Mouse (Mus musculus): ENCODE measurements at regions not wholly inside any gene's neighbourhood (a gene's known extent, or its start where the extent isn't known, plus 50 kb on each side); places are given as distances from the start of the nearest gene placed in this dataset.

- WGBS = 12% methylated on average over 3 of the region's 3 CpGs
- Histone ChIP-seq H3K4me1 (ENCODE audit: control insufficient read depth, insufficient read depth) (no peaks in the 10 kb centered on the region), H3K9me3 (replicated peaks; ENCODE audit: control insufficient read depth, low read length) (no peaks in the 10 kb centered on the region), H3K27me3 (ENCODE audit: control insufficient read depth, insufficient read depth, low read length) (no peaks in the 10 kb centered on the region), H3K4me2 (ENCODE audit: low read depth, low read length) (no peak overlapping the region), H3K9ac (replicated peaks; ENCODE audit: low read depth, low read length) (no peak overlapping the region), H3K27ac (ENCODE audit: low read depth) (no peak overlapping the region), H3K4me3 (ENCODE audit: low read depth, low read length) (no peak overlapping the region), H3K36me3 (replicated peaks; ENCODE audit: control insufficient read depth, insufficient read depth, low read length) (no peaks in the 10 kb centered on the region)
- no peak for ATAC-seq (ENCODE audit: insufficient read depth, low read depth)
- TF ChIP-seq EP300 (IDR thresholded peaks at IDR 0.05; ENCODE audit: low read depth) (no peak), CTCF (IDR thresholded peaks at IDR 0.05; ENCODE audit: low read depth) (no peak)
- no peak for DNase-seq (ENCODE audit: low spot score)
Measured at GRCm38 (mm10) chr4:40537859-40538258, 65.9 kb downstream of the Tmem215 start.

GRCm38 (mm10) chr4:40543085-40544048 is 71.4 kb downstream of the Tmem215 start:
- Histone ChIP-seq H3K27ac (ENCODE audit: low read depth) (peak overlapping the region; percentile 25; the same call in 1 of the 2 replicates), H3K4me2 (ENCODE audit: low read depth, low read length) (no peak overlapping the region), H3K4me3 (ENCODE audit: low read depth, low read length) (no peak overlapping the region), H3K36me3 (replicated peaks; ENCODE audit: control insufficient read depth, insufficient read depth, low read length) (no peaks in the 10 kb centered on the region), H3K4me1 (ENCODE audit: control insufficient read depth, insufficient read depth) (peaks cover 25% of the 10 kb centered on the region; the same call in 1 of the 2 replicates), H3K9me3 (replicated peaks; ENCODE audit: control insufficient read depth, low read length) (no peaks in the 10 kb centered on the region; the same call in 1 of the 2 replicates), H3K27me3 (ENCODE audit: control insufficient read depth, insufficient read depth, low read length) (no peaks in the 10 kb centered on the region), H3K9ac (replicated peaks; ENCODE audit: low read depth, low read length) (no peak overlapping the region)
- no peak for TF ChIP-seq CTCF (IDR thresholded peaks at IDR 0.05; ENCODE audit: low read depth)
- no peak for TF ChIP-seq EP300 (IDR thresholded peaks at IDR 0.05; ENCODE audit: low read depth)
- WGBS = 63% methylated on average over 8 of the region's 8 CpGs
- DNase-seq (ENCODE audit: low spot score) = no peak
- ATAC-seq (ENCODE audit: insufficient read depth, low read depth) = 0 out of 2 replicates have a peak, but pooled peaks have one; percentile 2

GRCm38 (mm10) chr4:40544056-40544455 is 72.1 kb downstream of the Tmem215 start:
- Histone ChIP-seq H3K4me1 (ENCODE audit: control insufficient read depth, insufficient read depth) (peaks cover 25% of the 10 kb centered on the region; the same call in 1 of the 2 replicates), H3K36me3 (replicated peaks; ENCODE audit: control insufficient read depth, insufficient read depth, low read length) (no peaks in the 10 kb centered on the region), H3K27ac (ENCODE audit: low read depth) (peak overlapping the region; percentile 66), H3K9me3 (replicated peaks; ENCODE audit: control insufficient read depth, low read length) (no peaks in the 10 kb centered on the region; the same call in 1 of the 2 replicates), H3K4me2 (ENCODE audit: low read depth, low read length) (no peak overlapping the region), H3K27me3 (ENCODE audit: control insufficient read depth, insufficient read depth, low read length) (no peaks in the 10 kb centered on the region), H3K9ac (replicated peaks; ENCODE audit: low read depth, low read length) (no peak overlapping the region), H3K4me3 (ENCODE audit: low read depth, low read length) (no peak overlapping the region)
- DNase-seq (ENCODE audit: low spot score) = peak; percentile 80
- TF ChIP-seq EP300 (IDR thresholded peaks at IDR 0.05; ENCODE audit: low read depth) = no peak
- no peak for TF ChIP-seq CTCF (IDR thresholded peaks at IDR 0.05; ENCODE audit: low read depth)
- ATAC-seq (ENCODE audit: insufficient read depth, low read depth) = peak; percentile 81
- 12% methylated on average over 4 of the region's 4 CpGs for WGBS

- Histone ChIP-seq H3K9me3 (replicated peaks; ENCODE audit: control insufficient read depth, low read length) (no peaks in the 10 kb centered on the region; the same call in 1 of the 2 replicates), H3K4me2 (ENCODE audit: low read depth, low read length) (no peak overlapping the region), H3K27ac (ENCODE audit: low read depth) (peak overlapping the region; percentile 66), H3K9ac (replicated peaks; ENCODE audit: low read depth, low read length) (no peak overlapping the region), H3K36me3 (replicated peaks; ENCODE audit: control insufficient read depth, insufficient read depth, low read length) (no peaks in the 10 kb centered on the region), H3K4me3 (ENCODE audit: low read depth, low read length) (no peak overlapping the region), H3K27me3 (ENCODE audit: control insufficient read depth, insufficient read depth, low read length) (no peaks in the 10 kb centered on the region), H3K4me1 (ENCODE audit: control insufficient read depth, insufficient read depth) (peaks cover 25% of the 10 kb centered on the region; the same call in 1 of the 2 replicates)
- TF ChIP-seq EP300 (IDR thresholded peaks at IDR 0.05; ENCODE audit: low read depth) (no peak), CTCF (IDR thresholded peaks at IDR 0.05; ENCODE audit: low read depth) (no peak)
- DNase-seq (ENCODE audit: low spot score) = no peak
- ATAC-seq (ENCODE audit: insufficient read depth, low read depth) = no peak
Measured at GRCm38 (mm10) chr4:40544806-40545205, 72.8 kb downstream of the Tmem215 start.

DNA sequence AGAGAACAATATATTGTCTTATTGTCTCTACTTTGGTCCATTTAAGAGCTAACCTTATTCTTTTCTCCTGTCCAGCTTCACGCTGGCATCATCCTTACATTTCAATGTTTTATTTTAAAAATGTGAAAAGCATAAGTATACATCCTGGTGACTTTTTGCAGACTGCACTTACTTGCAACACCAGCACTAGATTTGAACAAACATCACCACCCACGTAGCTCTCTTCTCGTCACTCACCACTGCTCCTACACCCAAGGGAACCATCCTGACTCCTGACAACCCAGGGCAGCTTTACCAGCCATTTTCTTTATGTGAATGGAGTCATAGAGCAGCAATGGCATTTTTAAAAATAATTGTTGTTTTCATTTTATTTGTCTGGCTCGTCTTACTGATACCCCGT is 73.7 kb downstream of the Tmem215 start:
- Histone ChIP-seq H3K4me3 (ENCODE audit: low read depth, low read length) (no peak overlapping the region), H3K36me3 (replicated peaks; ENCODE audit: control insufficient read depth, insufficient read depth, low read length) (no peaks in the 10 kb centered on the region), H3K9me3 (replicated peaks; ENCODE audit: control insufficient read depth, low read length) (no peaks in the 10 kb centered on the region; the same call in 1 of the 2 replicates), H3K27ac (ENCODE audit: low read depth) (no peak overlapping the region), H3K4me1 (ENCODE audit: control insufficient read depth, insufficient read depth) (peaks cover 25% of the 10 kb centered on the region; the same call in 1 of the 2 replicates), H3K27me3 (ENCODE audit: control insufficient read depth, insufficient read depth, low read length) (no peaks in the 10 kb centered on the region), H3K9ac (replicated peaks; ENCODE audit: low read depth, low read length) (no peak overlapping the region), H3K4me2 (ENCODE audit: low read depth, low read length) (no peak overlapping the region)
- TF ChIP-seq EP300 (IDR thresholded peaks at IDR 0.05; ENCODE audit: low read depth) (no peak), CTCF (IDR thresholded peaks at IDR 0.05; ENCODE audit: low read depth) (no peak)
- WGBS = 43% methylated on average over 5 of the region's 5 CpGs
- DNase-seq (ENCODE audit: low spot score) (no peak), ATAC-seq (ENCODE audit: insufficient read depth, low read depth) (no peak)
